Mouse (Mus musculus) ES-E14 (cell line): ENCODE results near the gene Galc.

Source experiments
- CHD2 ChIP-seq: IDR thresholded peaks from 2 replicates; pipeline ENCODE4 v1.6.1; 2014; ENCODE audit warnings: mild to moderate bottlenecking, low read depth, low read length, inconsistent platforms
- MAFK ChIP-seq: IDR thresholded peaks from 2 replicates; pipeline ENCODE4 v1.6.1; 2014; ENCODE audit warnings: mild to moderate bottlenecking, low read depth, low read length, inconsistent platforms; ENCODE audit not compliant: insufficient read depth
- ZC3H11A ChIP-seq: IDR thresholded peaks from 2 replicates; pipeline ENCODE4 v1.6.1; 2012; ENCODE audit warnings: low read depth, mild to moderate bottlenecking, inconsistent platforms, low read length, borderline replicate concordance
- ZNF384 ChIP-seq: IDR thresholded peaks from 2 replicates; pipeline ENCODE4 v1.6.1; 2012; ENCODE audit warnings: low read depth, low read length, inconsistent platforms

DNA sequence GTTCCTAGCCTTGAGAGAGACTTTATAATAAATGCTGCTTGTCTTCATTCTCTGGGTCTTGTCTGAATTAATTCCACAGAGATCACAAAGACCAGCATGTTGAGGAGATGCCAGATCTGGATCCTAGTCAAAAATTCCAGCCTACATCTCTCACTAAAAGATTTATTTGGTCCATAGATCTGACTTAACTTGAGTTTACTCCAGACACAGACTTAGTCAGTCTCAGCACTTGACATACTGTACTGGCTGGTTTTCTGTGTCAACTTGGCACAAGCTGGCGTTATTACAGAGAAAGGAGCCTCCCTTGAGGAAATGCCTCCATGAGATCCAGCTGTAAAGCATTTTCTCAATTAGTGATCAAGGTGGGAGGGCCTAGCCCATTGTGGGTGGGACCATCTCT is 61.9 kb downstream of the Galc start:
- no peak for TF ChIP-seq ZC3H11A
- no peak for TF ChIP-seq CHD2
- no peak for TF ChIP-seq ZNF384
- TF ChIP-seq MAFK = no peak
